Mouse (Mus musculus) myocyte (in vitro differentiated cells): ENCODE results near the gene Abca8a. TPM values are rescaled to one million over a fixed set of nuclear protein-coding genes. Genes with fewer than 3 reads are reported as not detected.
A peak's percentile ranks its signal among the peaks of the same experiment; 100 is the strongest.

Source experiments
- H3K27me3 ChIP-seq: one replicate; pipeline ENCODE4 v1.6.1; 2011; ENCODE audit not compliant: control insufficient read depth, insufficient read depth, insufficient read length
- H3K36me3 ChIP-seq: one replicate; pipeline ENCODE4 v1.6.1; 2011; ENCODE audit not compliant: control insufficient read depth, insufficient read depth
- H3K4me2 ChIP-seq: one replicate; pipeline ENCODE4 v1.6.1; 2011; ENCODE audit warnings: low read depth, control low read depth
- H3K4me3 ChIP-seq: one replicate; pipeline ENCODE4 v1.5.1; 2011; ENCODE audit warnings: mild to moderate bottlenecking, control low read depth, moderate library complexity
- H3K79me2 ChIP-seq: one replicate; pipeline ENCODE4 v1.6.1; 2011; ENCODE audit not compliant: control insufficient read depth, insufficient read depth
- H3ac ChIP-seq: one replicate; pipeline ENCODE4 v1.6.1; 2011; ENCODE audit not compliant: control insufficient read depth, insufficient read length
- CEBPB ChIP-seq: IDR thresholded peaks from 2 replicates; pipeline ENCODE4 v1.6.1; 2011; ENCODE audit warnings: mild to moderate bottlenecking, moderate library complexity; ENCODE audit not compliant: poor library complexity, insufficient read depth, severe bottlenecking
- E2F4 ChIP-seq: IDR thresholded peaks from one replicate; pipeline ENCODE4 v1.6.1; 2011; ENCODE audit warnings: mild to moderate bottlenecking, control low read depth, moderate library complexity; ENCODE audit not compliant: insufficient read depth
- MAX ChIP-seq: IDR thresholded peaks from one replicate; pipeline ENCODE4 v1.6.1; 2011; ENCODE audit warnings: low read depth, mild to moderate bottlenecking, control low read depth
- MYOD1 ChIP-seq, 3 experiments: IDR thresholded peaks; one replicate each; pipeline ENCODE4 v1.6.1; 2011; ENCODE audit warnings: control low read depth in 2 of 3, low read depth in 2 of 3, mild to moderate bottlenecking in 2 of 3, moderate library complexity in 1 of 3; ENCODE audit not compliant: insufficient read length in 2 of 3, control insufficient read depth in 1 of 3
- MYOG ChIP-seq, 3 experiments: IDR thresholded peaks; one replicate each; pipeline ENCODE4 v1.6.1; 2011; ENCODE audit warnings: control low read depth in 2 of 3, low read depth in 2 of 3, mild to moderate bottlenecking in 2 of 3; ENCODE audit not compliant: insufficient read length in 2 of 3, control insufficient read depth in 1 of 3, insufficient read depth in 1 of 3
- POLR2A ChIP-seq: IDR thresholded peaks from one replicate; pipeline ENCODE4 v1.6.1; 2011; ENCODE audit warnings: low read depth, mild to moderate bottlenecking, control low read depth, moderate library complexity; ENCODE audit not compliant: insufficient read length
- POLR2AphosphoS2 ChIP-seq: IDR thresholded peaks from one replicate; pipeline ENCODE4 v1.6.1; 2011; ENCODE audit warnings: low read depth, control low read depth; ENCODE audit not compliant: insufficient read length
- REST ChIP-seq: IDR thresholded peaks from one replicate; pipeline ENCODE4 v1.6.1; 2011; ENCODE audit warnings: mild to moderate bottlenecking, control low read depth, moderate library complexity; ENCODE audit not compliant: insufficient read depth, insufficient read length
- SRF ChIP-seq: IDR thresholded peaks from one replicate; pipeline ENCODE4 v1.6.1; 2011; ENCODE audit warnings: low read depth; ENCODE audit not compliant: control insufficient read depth, insufficient read length
- TCF12 ChIP-seq: IDR thresholded peaks from one replicate; pipeline ENCODE4 v1.6.1; 2011; ENCODE audit warnings: mild to moderate bottlenecking, control low read depth; ENCODE audit not compliant: poor library complexity, insufficient read depth, severe bottlenecking
- TCF3 ChIP-seq: IDR thresholded peaks from one replicate; pipeline ENCODE4 v1.6.1; 2011; ENCODE audit warnings: low read depth, control low read depth; ENCODE audit not compliant: insufficient read length
- USF1 ChIP-seq: IDR thresholded peaks from one replicate; pipeline ENCODE4 v1.6.1; 2011; ENCODE audit warnings: low read depth, mild to moderate bottlenecking, control low read depth, moderate library complexity
- polyA plus RNA-seq: library from polyadenylated mRNA; unstranded; fragments of >200 nt; fragmentation: generic; extraction: Trizol; gene quantifications from one replicate; pipeline ENCODE4 v1.2.1, GENCODE M21; 2012; ENCODE audit warnings: missing spikeins

Abca8a gene
- polyA plus RNA-seq = 0.14 TPM

DNA sequence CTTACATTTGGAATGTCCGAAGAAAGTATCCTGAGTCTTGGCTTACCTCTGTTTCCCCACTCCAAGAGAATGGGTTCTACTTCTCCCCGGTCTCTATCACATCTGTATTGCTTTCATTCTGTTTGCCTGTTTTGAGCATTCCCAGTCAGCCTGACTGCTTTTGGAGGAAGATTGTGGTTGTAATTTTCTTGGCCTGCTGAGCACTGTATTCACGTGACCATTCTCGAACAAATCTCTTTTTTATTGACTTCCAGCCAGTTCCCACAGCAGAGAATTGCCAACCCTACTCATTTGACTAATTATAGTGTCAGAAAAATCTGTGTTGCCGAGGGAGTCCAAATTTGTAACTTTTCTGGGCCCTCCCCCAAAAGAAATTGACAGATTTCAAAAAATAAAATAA is at the start of gene Abca8a:
Abca8a (minus strand) TSS at position 121 of the 400 bp plus-strand sequence.
- Histone ChIP-seq H3K27me3 (no peaks in the 10 kb centered on the region), H3K4me2 (peak within 1 kb of the TSS; percentile 34), H3ac (no peak within 1 kb of the TSS), H3K36me3 (no peaks in the 10 kb centered on the region), H3K79me2 (no peaks in the 10 kb centered on the region), H3K4me3 (no peak within 1 kb of the TSS)
- no peak for TF ChIP-seq TCF12
- TF ChIP-seq MAX = no peak
- TF ChIP-seq REST = no peak
- no peak for TF ChIP-seq CEBPB
- TF ChIP-seq MYOD1 (IDR thresholded peaks at IDR 0.05; ENCODE audit: control insufficient read depth in 1 of 3, insufficient read length in 2 of 3, low read depth in 2 of 3) = no peak
- no peak for TF ChIP-seq E2F4
- TF ChIP-seq POLR2AphosphoS2 = no peak
- no peak for TF ChIP-seq SRF
- TF ChIP-seq USF1 = no peak
- TF ChIP-seq TCF3 = no peak
- no peak for TF ChIP-seq MYOG (IDR thresholded peaks at IDR 0.05; ENCODE audit: control insufficient read depth in 1 of 3, insufficient read depth in 1 of 3, insufficient read length in 2 of 3, low read depth in 2 of 3)
- no peak for TF ChIP-seq POLR2A

DNA sequence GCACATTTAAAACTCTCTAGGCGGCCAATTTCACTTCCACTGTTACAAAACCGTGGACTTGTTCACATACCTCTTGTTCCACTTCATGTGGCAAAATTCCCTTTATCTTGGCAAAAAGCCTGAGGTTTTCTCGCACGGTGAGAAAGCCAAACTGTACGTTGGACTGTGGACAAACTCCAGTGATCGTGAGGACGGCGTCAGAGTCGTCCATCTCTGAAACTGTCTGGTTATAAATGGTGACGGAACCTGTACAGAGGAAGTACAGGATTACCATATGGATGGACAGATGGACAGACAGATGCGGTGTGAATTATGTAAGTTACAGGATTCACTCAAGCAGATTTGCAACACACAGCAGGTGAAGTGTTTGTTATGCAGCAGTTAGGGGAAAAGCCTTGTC is 49.6 kb upstream of the Abca8a start:
- H3K4me2 ChIP-seq = no peak overlapping the region
- no peak for TF ChIP-seq USF1
- no peak for TF ChIP-seq E2F4
- no peak for TF ChIP-seq MYOG (IDR thresholded peaks at IDR 0.05; ENCODE audit: control insufficient read depth in 1 of 3, insufficient read depth in 1 of 3, insufficient read length in 2 of 3, low read depth in 2 of 3)
- no peak for TF ChIP-seq TCF12
- no peak for TF ChIP-seq TCF3
- TF ChIP-seq SRF = no peak
- TF ChIP-seq MYOD1 (IDR thresholded peaks at IDR 0.05; ENCODE audit: control insufficient read depth in 1 of 3, insufficient read length in 2 of 3, low read depth in 2 of 3) = no peak
- TF ChIP-seq REST = no peak
- H3K36me3 ChIP-seq = no peaks in the 10 kb centered on the region
- H3K4me3 ChIP-seq = no peak overlapping the region
- no peaks in the 10 kb centered on the region for H3K79me2 ChIP-seq
- H3ac ChIP-seq = no peak overlapping the region
- no peaks in the 10 kb centered on the region for H3K27me3 ChIP-seq

DNA sequence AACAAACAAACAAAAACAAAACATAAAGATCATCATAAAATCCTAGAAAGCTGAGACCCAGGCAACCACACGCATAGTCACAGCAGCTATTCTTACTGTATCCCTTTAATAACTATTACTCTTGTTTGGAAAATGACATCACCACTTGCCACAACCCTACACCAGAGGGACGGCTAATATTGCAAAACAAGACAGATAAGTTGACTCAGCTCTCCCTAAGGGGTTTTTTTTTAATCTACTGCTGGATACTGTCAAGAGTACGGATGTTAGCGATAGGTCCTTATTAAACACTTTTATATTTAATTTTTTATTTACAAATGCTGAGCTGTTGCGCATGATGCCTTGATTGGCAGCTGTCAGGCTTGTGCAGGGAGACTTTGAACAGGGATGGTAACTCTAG is 35.0 kb upstream of the Abca8a start:
- Histone ChIP-seq H3K4me3 (no peak overlapping the region), H3K27me3 (peaks cover 14% of the 10 kb centered on the region), H3K4me2 (no peak overlapping the region), H3K79me2 (no peaks in the 10 kb centered on the region), H3ac (no peak overlapping the region), H3K36me3 (no peaks in the 10 kb centered on the region)
- TF ChIP-seq CEBPB (peak; percentile 91), POLR2AphosphoS2 (no peak), REST (no peak)

DNA sequence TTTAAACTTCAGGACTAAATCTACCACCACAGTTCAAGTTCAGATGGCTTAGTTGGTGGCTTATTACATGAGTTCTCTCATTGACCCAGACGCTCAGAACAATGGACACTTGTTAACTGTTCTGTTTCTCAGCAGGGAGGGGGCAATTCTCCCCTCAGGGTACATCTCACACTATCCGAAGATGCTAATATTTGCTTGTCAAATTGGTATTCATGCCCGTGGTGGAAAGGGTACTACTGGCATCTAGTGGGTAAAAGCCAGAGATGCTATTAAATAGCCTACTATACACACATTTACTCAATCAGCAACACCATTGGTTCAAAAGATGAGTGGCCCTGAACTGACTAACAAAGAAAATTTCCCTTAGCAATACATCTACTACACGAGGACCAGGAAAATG is 15.4 kb upstream of the Abca8a start:
- no peak overlapping the region for H3ac ChIP-seq
- no peak overlapping the region for H3K4me2 ChIP-seq
- H3K27me3 ChIP-seq = no peaks in the 10 kb centered on the region
- no peaks in the 10 kb centered on the region for H3K36me3 ChIP-seq
- TF ChIP-seq SRF (no peak), USF1 (no peak), TCF3 (no peak), TCF12 (no peak), MYOG (IDR thresholded peaks at IDR 0.05; ENCODE audit: control insufficient read depth in 1 of 3, insufficient read depth in 1 of 3, insufficient read length in 2 of 3, low read depth in 2 of 3) (no peak), MYOD1 (IDR thresholded peaks at IDR 0.05; ENCODE audit: control insufficient read depth in 1 of 3, insufficient read length in 2 of 3, low read depth in 2 of 3) (no peak), CEBPB (no peak), POLR2AphosphoS2 (no peak), MAX (no peak), E2F4 (no peak), POLR2A (no peak), REST (no peak)
- no peaks in the 10 kb centered on the region for H3K79me2 ChIP-seq
- no peak overlapping the region for H3K4me3 ChIP-seq

GRCm38 (mm10) chr11:110101437-110101836 is 5.7 kb upstream of the Abca8a start:
- no peaks in the 10 kb centered on the region for H3K79me2 ChIP-seq
- H3K4me3 ChIP-seq = no peak overlapping the region
- H3K36me3 ChIP-seq = no peaks in the 10 kb centered on the region
- no peaks in the 10 kb centered on the region for H3K27me3 ChIP-seq
- H3K4me2 ChIP-seq = no peak overlapping the region
- TF ChIP-seq POLR2A = no peak
- TF ChIP-seq MYOG (IDR thresholded peaks at IDR 0.05; ENCODE audit: control insufficient read depth in 1 of 3, insufficient read depth in 1 of 3, insufficient read length in 2 of 3, low read depth in 2 of 3) = no peak
- TF ChIP-seq USF1 = no peak
- TF ChIP-seq SRF = no peak
- TF ChIP-seq E2F4 = no peak
- no peak for TF ChIP-seq MAX
- TF ChIP-seq CEBPB = no peak
- TF ChIP-seq POLR2AphosphoS2 = no peak
- TF ChIP-seq TCF3 = no peak
- TF ChIP-seq MYOD1 (IDR thresholded peaks at IDR 0.05; ENCODE audit: control insufficient read depth in 1 of 3, insufficient read length in 2 of 3, low read depth in 2 of 3) = no peak
- no peak for TF ChIP-seq REST
- no peak for TF ChIP-seq TCF12
- H3ac ChIP-seq = no peak overlapping the region
